Mouse (Mus musculus) lung, embryonic 16.5 days (tissue): Measurements from ENCODE around the gene Mast4. TPM values are rescaled to one million over a fixed set of nuclear protein-coding genes. Genes with fewer than 3 reads are reported as not detected.

Experiments
- ATAC-seq: fragments of 200-750 bp; cut with Nextera tagmentation; 2 replicates; pipeline ENCODE4 v1.8.0; 2017; ENCODE audit warnings: low read depth, mild to moderate bottlenecking, moderate library complexity
- H3K27ac ChIP-seq: fragments of 300-500 bp; sonication (generic); 2 replicates; pipeline ENCODE4 v1.5.1; 2014; ENCODE audit warnings: mild to moderate bottlenecking, control low read depth, low read length
- H3K27me3 ChIP-seq: fragments of 300-500 bp; sonication (generic); 2 replicates; pipeline ENCODE4 v1.6.1; 2014; ENCODE audit warnings: low read depth, low read length, mixed read lengths; ENCODE audit not compliant: control insufficient read depth, insufficient read depth
- H3K36me3 ChIP-seq: fragments of 300-500 bp; sonication (generic); 2 replicates; pipeline ENCODE4 v1.6.1; 2014; ENCODE audit warnings: low read length; ENCODE audit not compliant: control insufficient read depth, insufficient read depth
- H3K4me1 ChIP-seq: fragments of 300-500 bp; sonication (generic); replicated peaks from 2 replicates; pipeline ENCODE4 v1.6.1; 2014; ENCODE audit warnings: low read length, mixed read lengths; ENCODE audit not compliant: control insufficient read depth, insufficient read depth
- H3K4me2 ChIP-seq: fragments of 300-500 bp; sonication (generic); 2 replicates; pipeline ENCODE4 v1.6.1; 2014; ENCODE audit warnings: low read depth, low read length, control low read depth
- H3K4me3 ChIP-seq: fragments of 300-500 bp; sonication (generic); 2 replicates; pipeline ENCODE4 v1.5.1; 2014; ENCODE audit warnings: mild to moderate bottlenecking, low read length, control low read depth
- H3K9ac ChIP-seq: fragments of 300-500 bp; sonication (generic); 2 replicates; pipeline ENCODE4 v1.6.1; 2014; ENCODE audit warnings: low read length, control low read depth
- H3K9me3 ChIP-seq: fragments of 300-500 bp; sonication (generic); 2 replicates; pipeline ENCODE4 v1.6.1; 2016; ENCODE audit warnings: low read length; ENCODE audit not compliant: control insufficient read depth
- WGBS: fragments of 180-500 bp; shearing (Covaris S2); extraction: QIAGEN DNeasy Blood & Tissue Kit; methylation state at CpG from one replicate; pipeline ENCODE4 v1.1.7; 2014; 5-methylcytosine and 5-hydroxymethylcytosine counted together
- polyA plus RNA-seq: library from polyadenylated mRNA; unstranded; fragments of >200 nt; fragmentation: Nextera tagmentation; extraction: Ambion mirVana; gene quantifications from 2 replicates; pipeline ENCODE4 v1.2.1, GENCODE M21; 2015

The Mast4 gene
- polyA plus RNA-seq, 1 experiment from 2014 or later: 30.2 TPM

DNA sequence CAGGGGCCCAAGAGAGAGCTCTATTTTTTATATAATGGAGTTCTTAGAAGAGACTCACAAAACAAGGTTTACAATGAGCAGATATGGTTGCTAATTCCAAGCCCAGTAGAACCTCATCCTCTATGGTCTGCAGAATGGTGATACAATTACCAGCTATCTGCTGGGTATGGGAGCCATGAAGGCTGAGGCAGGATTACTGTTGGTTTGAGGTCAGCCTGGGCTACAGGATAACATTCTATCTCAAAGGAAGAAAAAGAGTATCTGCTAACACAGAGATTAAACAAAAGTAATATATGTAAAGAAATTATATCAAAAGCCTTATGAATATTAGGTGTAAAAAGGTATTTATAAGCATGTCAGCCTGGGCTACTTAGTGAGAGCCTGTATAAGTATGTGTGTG is 467.5 kb downstream of the Mast4 start:
- no peak overlapping the region for H3K9ac ChIP-seq
- 0 out of 2 replicates have a peak, but pooled peaks cover 2% of the 10 kb centered on the region for H3K36me3 ChIP-seq
- no peak overlapping the region; the same call in 1 of the 2 replicates for H3K4me2 ChIP-seq
- ATAC-seq: no peak
- no peaks in the 10 kb centered on the region for H3K27me3 ChIP-seq
- no peak overlapping the region for H3K4me3 ChIP-seq
- H3K9me3 ChIP-seq: 0 out of 2 replicates have a peak, but pooled peaks cover 3% of the 10 kb centered on the region
- peaks cover 22% of the 10 kb centered on the region for H3K4me1 ChIP-seq
- peak overlapping the region; percentile 97 for H3K27ac ChIP-seq

DNA sequence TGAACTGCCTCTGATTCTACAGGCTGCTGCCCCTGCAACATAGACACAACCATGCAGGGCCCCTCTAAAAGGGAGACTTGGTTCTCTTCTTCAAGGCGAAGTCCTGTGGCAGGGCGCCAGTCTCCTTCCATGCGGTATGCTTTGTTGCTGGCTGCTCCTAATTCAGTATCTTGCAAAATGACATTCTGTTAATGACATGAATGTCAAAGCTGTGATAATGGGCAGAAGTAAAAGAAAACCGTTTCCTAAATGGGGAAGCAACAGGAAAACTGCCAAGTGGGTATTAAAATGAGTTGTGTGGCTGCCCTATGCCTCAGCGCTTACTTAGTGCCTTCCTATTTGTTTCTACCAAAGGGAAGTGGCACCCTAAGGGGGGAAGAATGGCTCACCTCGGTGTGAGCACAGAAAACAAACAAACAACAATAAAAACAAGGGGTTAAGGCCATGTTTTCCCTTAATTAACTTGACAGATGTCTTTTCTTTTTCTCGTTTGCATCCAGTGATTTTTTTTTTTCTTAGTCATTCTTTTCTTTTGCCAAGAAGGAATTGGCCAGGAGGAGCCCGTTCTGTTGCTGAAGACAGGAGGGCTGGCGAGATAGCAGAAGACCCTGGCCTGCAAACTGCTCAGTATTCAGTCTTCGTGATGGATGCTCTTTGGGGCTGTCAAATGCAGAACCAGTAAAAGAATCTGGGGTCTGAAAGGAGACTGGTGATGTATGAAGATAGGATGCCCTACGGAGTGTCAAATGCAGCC is 468.1 kb downstream of the Mast4 start:
- ATAC-seq: peak; percentile 93
- Histone ChIP-seq H3K4me3 (no peak overlapping the region), H3K9ac (no peak overlapping the region), H3K36me3 (0 out of 2 replicates have a peak, but pooled peaks cover 2% of the 10 kb centered on the region), H3K9me3 (0 out of 2 replicates have a peak, but pooled peaks cover 3% of the 10 kb centered on the region), H3K4me2 (peak overlapping the region; percentile 14; the same call in 1 of the 2 replicates), H3K27me3 (no peaks in the 10 kb centered on the region), H3K27ac (peak overlapping the region; percentile 97), H3K4me1 (peaks cover 23% of the 10 kb centered on the region)
- WGBS: 31% methylated on average over 11 of the region's 11 CpGs

- no peak overlapping the region for H3K4me2 ChIP-seq
- 0 out of 2 replicates have a peak, but pooled peaks cover 3% of the 10 kb centered on the region for H3K9me3 ChIP-seq
- no peak overlapping the region for H3K9ac ChIP-seq
- H3K4me1 ChIP-seq: peaks cover 29% of the 10 kb centered on the region
- no peak overlapping the region for H3K4me3 ChIP-seq
- H3K36me3 ChIP-seq: 0 out of 2 replicates have a peak, but pooled peaks cover 2% of the 10 kb centered on the region
- 36% methylated on average over 3 of the region's 3 CpGs for WGBS
- peak overlapping the region; percentile 97 for H3K27ac ChIP-seq
- peak; percentile 78 for ATAC-seq
- H3K27me3 ChIP-seq: no peaks in the 10 kb centered on the region
Observed at GRCm38 (mm10) chr13:102865494-102865893, 468.8 kb downstream of the Mast4 start.

DNA sequence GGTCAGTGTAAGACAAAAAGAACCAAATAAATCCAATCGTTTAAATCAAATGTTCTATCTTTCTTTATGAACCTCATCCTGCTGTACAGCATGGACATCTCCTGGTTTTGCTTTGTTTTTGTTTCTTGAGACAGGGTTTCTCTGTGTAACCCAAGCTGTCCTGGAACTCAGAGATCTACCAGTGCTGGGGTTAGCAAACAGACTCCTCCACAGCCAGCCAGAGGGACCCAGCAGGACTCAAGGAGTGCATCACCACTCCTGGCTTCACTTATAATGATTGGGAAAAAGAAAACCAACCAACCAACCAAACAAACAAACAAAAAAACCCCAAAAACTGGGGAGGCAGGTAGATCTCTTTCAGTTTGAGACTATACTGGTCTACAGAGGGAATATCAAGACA is 469.5 kb downstream of the Mast4 start:
- Histone ChIP-seq H3K36me3 (0 out of 2 replicates have a peak, but pooled peaks cover 2% of the 10 kb centered on the region), H3K4me2 (no peak overlapping the region; the same call in 1 of the 2 replicates), H3K27me3 (no peaks in the 10 kb centered on the region), H3K4me1 (peaks cover 26% of the 10 kb centered on the region), H3K9me3 (0 out of 2 replicates have a peak, but pooled peaks cover 3% of the 10 kb centered on the region), H3K9ac (no peak overlapping the region), H3K4me3 (no peak overlapping the region), H3K27ac (peak overlapping the region; percentile 97)
- WGBS: 63% methylated on average over 1 of the region's 1 CpGs
- ATAC-seq: no peak

DNA sequence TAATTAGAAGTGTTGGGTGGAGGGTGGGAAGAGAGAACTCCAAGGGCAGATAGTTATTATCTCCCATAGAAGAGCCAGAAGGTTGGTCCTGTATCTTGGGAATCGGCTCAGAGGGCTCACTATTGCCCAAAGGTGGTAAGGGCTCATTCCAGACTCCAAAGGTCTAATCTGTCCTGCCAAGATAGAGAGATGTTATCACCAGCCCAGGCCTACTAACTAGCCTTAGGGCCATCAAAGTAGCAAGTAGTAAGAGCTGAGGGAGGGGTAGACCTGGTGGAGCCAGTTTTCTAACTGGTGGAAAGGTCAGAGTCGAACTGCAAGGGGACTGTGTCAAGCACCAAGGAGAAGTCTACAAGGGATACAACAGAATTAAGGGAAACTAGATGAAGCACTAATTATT is 470.2 kb downstream of the Mast4 start:
- H3K4me1 ChIP-seq: peaks cover 26% of the 10 kb centered on the region

DNA sequence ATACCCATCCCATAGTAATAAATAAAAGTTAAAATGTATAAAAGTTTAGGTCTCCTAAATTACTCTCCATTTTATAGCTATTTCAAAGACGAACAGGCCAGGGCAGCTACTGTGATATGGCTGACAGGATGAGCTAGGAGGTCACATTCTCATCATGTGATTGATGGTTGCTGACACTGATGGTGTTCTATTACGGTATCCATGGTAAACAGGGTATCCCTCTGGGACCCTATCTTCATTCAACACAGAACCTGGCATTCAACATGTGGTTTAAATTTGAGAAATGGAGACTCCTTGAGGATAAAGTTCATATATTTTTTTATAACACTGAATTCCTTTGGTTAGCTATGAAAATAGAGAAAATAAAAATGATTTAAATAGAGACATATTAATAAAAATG is 471.3 kb downstream of the Mast4 start:
- Histone ChIP-seq H3K36me3 (no peaks in the 10 kb centered on the region), H3K4me1 (peaks cover 26% of the 10 kb centered on the region), H3K9me3 (no peaks in the 10 kb centered on the region), H3K27me3 (no peaks in the 10 kb centered on the region), H3K9ac (no peak overlapping the region), H3K27ac (no peak overlapping the region), H3K4me2 (no peak overlapping the region), H3K4me3 (no peak overlapping the region)
- ATAC-seq: no peak
- WGBS: 66% methylated on average over 2 of the region's 2 CpGs

More for the DNA sequence above, 470.2 kb downstream of the Mast4 start:
- Histone ChIP-seq H3K9ac (no peak overlapping the region), H3K36me3 (0 out of 2 replicates have a peak, but pooled peaks cover 2% of the 10 kb centered on the region), H3K27me3 (no peaks in the 10 kb centered on the region), H3K4me3 (no peak overlapping the region), H3K9me3 (0 out of 2 replicates have a peak, but pooled peaks cover 3% of the 10 kb centered on the region), H3K27ac (peak overlapping the region; percentile 57; the same call in 1 of the 2 replicates), H3K4me2 (no peak overlapping the region)
- WGBS: 69% methylated on average over 2 of the region's 2 CpGs
- ATAC-seq: no peak

GRCm38 (mm10) chr13:102862397-102862796 is 471.9 kb downstream of the Mast4 start:
- Histone ChIP-seq H3K4me3 (no peak overlapping the region), H3K9ac (no peak overlapping the region), H3K36me3 (no peaks in the 10 kb centered on the region), H3K4me2 (no peak overlapping the region), H3K27me3 (no peaks in the 10 kb centered on the region), H3K4me1 (peaks cover 26% of the 10 kb centered on the region), H3K27ac (no peak overlapping the region), H3K9me3 (no peaks in the 10 kb centered on the region)
- WGBS: 55% methylated on average over 2 of the region's 2 CpGs
- ATAC-seq: no peak

- H3K27me3 ChIP-seq: no peaks in the 10 kb centered on the region
- H3K9me3 ChIP-seq: no peaks in the 10 kb centered on the region
- H3K4me1 ChIP-seq: peaks cover 18% of the 10 kb centered on the region
- no peak overlapping the region for H3K4me2 ChIP-seq
- no peak overlapping the region for H3K9ac ChIP-seq
- WGBS: 78% methylated on average over 7 of the region's 7 CpGs
- H3K27ac ChIP-seq: peak overlapping the region; percentile 69
- no peaks in the 10 kb centered on the region for H3K36me3 ChIP-seq
- no peak overlapping the region for H3K4me3 ChIP-seq
- no peak; the same call in 1 of the 2 replicates for ATAC-seq
Observed at GRCm38 (mm10) chr13:102860733-102861132, 473.6 kb downstream of the Mast4 start.

DNA sequence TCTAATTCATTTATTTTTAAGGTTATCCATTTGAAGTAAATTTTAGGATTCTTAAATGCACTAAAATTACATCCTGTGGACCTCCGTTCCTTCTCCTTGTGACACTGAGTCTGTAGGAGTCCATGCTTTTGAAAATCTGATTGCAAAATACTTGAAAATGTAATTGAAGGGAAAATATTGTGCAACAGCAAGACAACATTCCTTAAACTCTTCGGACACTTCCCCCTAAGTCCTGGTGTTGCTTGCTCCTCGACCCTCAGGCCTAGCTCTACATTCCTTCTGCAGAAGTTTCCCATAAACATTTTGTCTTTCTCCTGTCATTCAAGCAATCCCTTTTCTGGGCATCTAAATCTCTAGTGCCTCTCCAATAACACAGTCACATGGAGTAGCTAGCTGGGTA is 474.2 kb downstream of the Mast4 start:
- 33% methylated on average over 3 of the region's 3 CpGs for WGBS
- H3K9ac ChIP-seq: no peak overlapping the region
- H3K9me3 ChIP-seq: no peaks in the 10 kb centered on the region
- no peak overlapping the region for H3K4me3 ChIP-seq
- H3K4me2 ChIP-seq: no peak overlapping the region
- H3K4me1 ChIP-seq: peaks cover 15% of the 10 kb centered on the region
- no peaks in the 10 kb centered on the region for H3K27me3 ChIP-seq
- peak overlapping the region; percentile 69 for H3K27ac ChIP-seq
- ATAC-seq: peak; percentile 83
- no peaks in the 10 kb centered on the region for H3K36me3 ChIP-seq
